Mouse (Mus musculus): ENCODE measurements around the gene Vstm2b. TPM values are rescaled to one million over a fixed set of nuclear protein-coding genes. Genes with fewer than 3 reads are reported as not detected.

The Vstm2b gene
- polyA plus RNA-seq, 1 experiment = not detected

DNA sequence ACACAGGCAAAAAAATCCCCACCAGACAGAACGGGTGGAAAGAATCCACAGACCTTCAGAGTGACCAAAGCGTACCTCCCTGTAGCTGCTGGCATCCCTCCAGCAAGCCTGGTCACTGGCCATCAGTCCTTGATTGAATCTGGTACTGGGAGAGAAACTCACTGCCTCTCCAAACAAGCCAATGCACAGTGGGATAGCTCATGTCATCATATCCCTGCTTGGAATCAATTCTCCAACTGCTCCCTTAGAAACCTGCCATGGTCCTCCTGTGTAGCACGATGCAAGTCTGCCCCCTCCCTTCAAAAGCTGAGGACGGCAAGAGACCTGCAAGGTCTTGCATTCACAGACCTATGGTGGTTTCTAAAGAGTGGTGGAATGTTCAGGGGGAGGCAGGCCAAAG is 1.2 kb upstream of the Vstm2b start:
- no peaks in the 10 kb centered on the region for H3K79me3 ChIP-seq (ENCODE audit: low read depth)
- H3ac ChIP-seq (ENCODE audit: control insufficient read depth, insufficient read length, low read depth) = no peak overlapping the region
- no peak overlapping the region for H3K4me3 ChIP-seq (ENCODE audit: insufficient read depth, poor library complexity, severe bottlenecking)
- no peak for TF ChIP-seq MAX (IDR thresholded peaks at IDR 0.05)
- H3K79me2 ChIP-seq (ENCODE audit: control insufficient read depth, insufficient read depth) = no peaks in the 10 kb centered on the region
- H3K27me3 ChIP-seq (ENCODE audit: control insufficient read depth, insufficient read depth, insufficient read length) = no peaks in the 10 kb centered on the region
- H3K36me3 ChIP-seq (ENCODE audit: control insufficient read depth, insufficient read depth) = no peaks in the 10 kb centered on the region

DNA sequence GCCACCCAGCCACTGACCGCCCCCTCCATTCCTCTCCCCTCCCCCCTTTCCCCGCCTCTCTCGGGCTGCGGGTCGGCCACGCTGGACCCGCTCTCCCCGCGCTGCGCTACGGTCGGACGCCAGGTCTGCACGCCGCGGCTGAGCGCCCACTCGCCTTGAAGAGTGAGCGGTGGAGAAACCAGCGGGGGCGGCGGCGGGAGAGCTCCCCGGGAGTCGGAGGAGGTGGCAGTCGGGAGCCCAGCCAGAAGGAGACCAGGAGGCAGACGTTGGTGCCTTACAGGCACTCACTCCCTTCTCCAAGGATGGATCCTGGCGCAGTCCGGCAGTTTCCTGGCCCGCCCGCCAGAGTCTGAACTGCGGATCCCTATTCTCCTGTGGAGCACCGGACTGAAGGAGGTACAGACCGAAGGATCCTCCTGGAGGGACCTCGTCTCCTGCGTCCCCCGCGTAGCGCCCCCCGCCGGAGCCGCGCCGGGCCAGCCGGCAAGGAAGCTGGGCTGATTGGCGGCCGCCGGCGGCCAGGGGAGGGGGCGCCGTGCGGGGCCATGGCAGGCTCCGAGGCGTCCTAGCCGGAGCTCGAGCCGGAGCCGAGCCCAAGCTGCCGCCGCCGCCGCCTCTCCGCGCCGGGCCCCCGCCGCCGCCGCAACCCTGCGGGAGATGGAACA is 715 bp downstream of the Vstm2b start:
- Histone ChIP-seq H3K27me3 (ENCODE audit: control insufficient read depth, insufficient read depth, insufficient read length) (no peaks in the 10 kb centered on the region), H3K79me2 (ENCODE audit: control insufficient read depth, insufficient read depth) (no peaks in the 10 kb centered on the region), H3K4me3 (ENCODE audit: insufficient read depth, poor library complexity, severe bottlenecking) (no peak overlapping the region), H3K79me3 (ENCODE audit: low read depth) (no peaks in the 10 kb centered on the region), H3K36me3 (ENCODE audit: control insufficient read depth, insufficient read depth) (no peaks in the 10 kb centered on the region), H3ac (ENCODE audit: control insufficient read depth, insufficient read length, low read depth) (no peak overlapping the region)
- no peak for TF ChIP-seq CTCF (IDR thresholded peaks at IDR 0.05; ENCODE audit: control insufficient read depth, insufficient read depth, insufficient read length)
- no peak for TF ChIP-seq CEBPB (IDR thresholded peaks at IDR 0.05; ENCODE audit: low read depth)
- TF ChIP-seq USF1 (IDR thresholded peaks at IDR 0.05; ENCODE audit: low read depth) = no peak

DNA sequence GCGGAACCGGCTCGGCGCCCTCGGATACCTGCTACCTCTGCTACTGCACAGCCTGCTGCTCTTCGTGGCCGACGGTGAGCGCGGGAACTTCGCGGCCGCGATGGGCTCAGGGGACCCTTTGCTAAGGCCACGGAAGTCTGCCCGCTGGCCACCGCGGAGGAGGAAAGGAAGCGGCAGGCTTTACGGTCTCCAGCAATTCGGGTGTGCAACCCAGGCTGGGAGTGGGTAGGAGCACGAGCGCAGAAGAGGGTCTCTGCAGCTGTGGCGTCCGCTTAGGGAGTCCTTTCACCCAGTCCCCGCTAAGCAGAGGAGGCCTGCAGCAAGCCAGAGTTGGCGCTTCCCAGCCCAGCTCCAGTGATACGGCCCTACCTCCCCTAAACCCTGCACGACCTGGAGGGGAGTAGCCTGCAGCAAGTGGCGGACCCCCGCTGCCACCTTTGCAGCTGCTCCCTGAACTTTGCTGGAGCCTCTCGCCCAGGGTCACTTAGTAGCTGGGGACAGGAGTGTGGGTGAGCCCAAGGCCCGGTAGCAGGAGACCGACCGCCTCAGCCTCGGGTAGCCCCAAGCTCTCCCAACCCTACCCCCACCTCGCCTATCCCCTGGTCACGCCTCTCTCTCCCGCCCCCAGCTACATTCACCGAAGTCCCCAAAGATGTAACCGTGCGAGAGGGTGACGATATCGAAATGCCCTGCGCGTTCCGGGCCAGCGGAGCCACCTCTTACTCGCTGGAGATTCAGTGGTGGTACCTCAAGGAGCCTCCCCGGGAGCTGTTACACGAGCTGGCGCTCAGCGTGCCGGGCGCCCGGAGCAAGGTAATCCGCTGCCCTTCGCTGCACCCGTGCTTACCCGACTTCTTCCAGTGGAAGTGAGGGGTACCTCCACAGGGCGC is 1.5 kb downstream of the Vstm2b start:
- H3K79me2 ChIP-seq (ENCODE audit: control insufficient read depth, insufficient read depth) = no peaks in the 10 kb centered on the region
- no peaks in the 10 kb centered on the region for H3K79me3 ChIP-seq (ENCODE audit: low read depth)
- no peak overlapping the region for H3ac ChIP-seq (ENCODE audit: control insufficient read depth, insufficient read length, low read depth)
- H3K27me3 ChIP-seq (ENCODE audit: control insufficient read depth, insufficient read depth, insufficient read length) = no peaks in the 10 kb centered on the region
- TF ChIP-seq FOSL1 (IDR thresholded peaks at IDR 0.05; ENCODE audit: insufficient read depth, low read length, poor library complexity, severe bottlenecking) (no peak), USF1 (IDR thresholded peaks at IDR 0.05; ENCODE audit: low read depth) (no peak), MYOG (IDR thresholded peaks at IDR 0.05; ENCODE audit: control insufficient read depth, extremely low read depth, insufficient read length) (no peak), MYOD1 (IDR thresholded peaks at IDR 0.05; ENCODE audit: control insufficient read depth, insufficient read length, low read depth) (no peak), MAX (IDR thresholded peaks at IDR 0.05) (no peak), CEBPB (IDR thresholded peaks at IDR 0.05; ENCODE audit: low read depth) (no peak)
- H3K4me3 ChIP-seq (ENCODE audit: insufficient read depth, poor library complexity, severe bottlenecking) = no peak overlapping the region
- no peaks in the 10 kb centered on the region for H3K36me3 ChIP-seq (ENCODE audit: control insufficient read depth, insufficient read depth)

DNA sequence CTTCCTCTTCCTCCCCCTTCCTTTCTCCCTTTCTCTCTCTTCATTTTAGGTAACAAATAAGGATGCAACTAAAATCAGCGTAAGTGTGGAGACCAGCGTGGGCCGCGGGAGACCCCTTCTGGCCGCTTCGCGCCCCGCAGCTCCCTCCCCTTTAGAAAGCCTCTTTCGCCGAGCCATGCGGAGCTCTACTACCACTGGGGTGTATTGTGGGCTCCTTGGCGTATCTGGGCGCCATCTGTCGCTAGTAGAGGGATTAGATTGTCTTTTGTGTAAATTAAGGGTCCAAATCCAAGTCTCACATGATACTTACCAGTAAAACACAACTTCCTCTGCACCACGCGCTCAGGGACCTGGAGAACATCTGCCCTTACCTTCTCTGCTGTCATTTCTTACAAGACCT is 3.1 kb downstream of the Vstm2b start:
- Histone ChIP-seq H3ac (ENCODE audit: control insufficient read depth, insufficient read length, low read depth) (no peak overlapping the region), H3K4me3 (ENCODE audit: insufficient read depth, poor library complexity, severe bottlenecking) (no peak overlapping the region), H3K79me2 (ENCODE audit: control insufficient read depth, insufficient read depth) (no peaks in the 10 kb centered on the region), H3K27me3 (ENCODE audit: control insufficient read depth, insufficient read depth, insufficient read length) (no peaks in the 10 kb centered on the region), H3K36me3 (ENCODE audit: control insufficient read depth, insufficient read depth) (no peaks in the 10 kb centered on the region), H3K79me3 (ENCODE audit: low read depth) (no peaks in the 10 kb centered on the region)
- TF ChIP-seq FOSL1 (IDR thresholded peaks at IDR 0.05; ENCODE audit: insufficient read depth, low read length, poor library complexity, severe bottlenecking) (no peak), CEBPB (IDR thresholded peaks at IDR 0.05; ENCODE audit: low read depth) (no peak), MYOG (IDR thresholded peaks at IDR 0.05; ENCODE audit: control insufficient read depth, extremely low read depth, insufficient read length) (no peak), MYOD1 (IDR thresholded peaks at IDR 0.05; ENCODE audit: control insufficient read depth, insufficient read length, low read depth) (no peak), MAX (IDR thresholded peaks at IDR 0.05) (no peak), USF1 (IDR thresholded peaks at IDR 0.05; ENCODE audit: low read depth) (no peak), CTCF (IDR thresholded peaks at IDR 0.05; ENCODE audit: control insufficient read depth, insufficient read depth, insufficient read length) (no peak)

DNA sequence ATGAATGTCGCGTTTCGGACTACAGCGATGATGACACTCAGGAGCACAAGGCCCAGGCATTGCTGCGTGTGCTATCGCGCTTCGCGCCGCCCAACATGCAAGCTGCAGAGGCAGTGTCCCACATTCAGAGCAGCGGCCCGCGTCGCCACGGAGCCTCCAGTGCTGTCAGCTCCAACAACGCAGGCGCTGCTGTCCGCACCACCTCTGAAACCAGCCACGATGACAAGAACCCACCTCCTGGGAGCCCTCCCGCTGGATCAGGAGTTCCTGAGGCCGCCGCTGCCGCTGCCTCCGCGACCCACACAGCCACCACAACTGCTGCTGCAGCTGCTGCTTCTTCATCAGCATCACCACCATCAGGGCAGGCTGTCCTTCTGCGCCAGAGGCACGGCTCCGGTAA is 4.4 kb downstream of the Vstm2b start:
- no peak for TF ChIP-seq CTCF (IDR thresholded peaks at IDR 0.05; ENCODE audit: control insufficient read depth, insufficient read depth, insufficient read length)
- TF ChIP-seq MYOG (IDR thresholded peaks at IDR 0.05; ENCODE audit: control insufficient read depth, extremely low read depth, insufficient read length) = no peak
- no peak for TF ChIP-seq CEBPB (IDR thresholded peaks at IDR 0.05; ENCODE audit: low read depth)
- H3K4me3 ChIP-seq (ENCODE audit: insufficient read depth, poor library complexity, severe bottlenecking) = no peak overlapping the region
- H3K79me3 ChIP-seq (ENCODE audit: low read depth) = no peaks in the 10 kb centered on the region
- H3K79me2 ChIP-seq (ENCODE audit: control insufficient read depth, insufficient read depth) = no peaks in the 10 kb centered on the region
- H3K36me3 ChIP-seq (ENCODE audit: control insufficient read depth, insufficient read depth) = no peaks in the 10 kb centered on the region
- no peak overlapping the region for H3ac ChIP-seq (ENCODE audit: control insufficient read depth, insufficient read length, low read depth)
- no peaks in the 10 kb centered on the region for H3K27me3 ChIP-seq (ENCODE audit: control insufficient read depth, insufficient read depth, insufficient read length)

DNA sequence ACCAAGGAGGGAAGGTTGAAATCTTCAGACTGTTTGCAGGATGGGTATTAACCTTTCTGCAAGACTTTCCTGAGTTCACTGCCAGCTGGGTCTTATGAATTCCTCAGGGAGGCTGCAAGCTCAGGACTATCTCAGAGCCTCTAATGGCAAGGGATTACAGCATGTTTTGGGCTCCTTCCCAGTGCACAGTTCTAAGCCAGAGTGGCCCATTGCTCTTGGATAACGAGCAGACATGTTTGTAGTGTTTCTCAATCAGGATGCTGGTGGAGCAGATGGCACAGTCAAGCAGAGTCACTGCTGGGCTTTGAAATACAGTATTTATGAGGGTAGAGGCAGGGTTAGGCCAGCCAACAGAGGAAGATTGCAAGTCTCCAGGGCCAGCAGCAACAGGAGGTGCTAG is 8.4 kb downstream of the Vstm2b start:
- H3K36me3 ChIP-seq (ENCODE audit: control insufficient read depth, insufficient read depth) = no peaks in the 10 kb centered on the region

More for the DNA sequence above, 8.4 kb downstream of the Vstm2b start:
- H3K4me3 ChIP-seq (ENCODE audit: insufficient read depth, poor library complexity, severe bottlenecking) = no peak overlapping the region
- no peaks in the 10 kb centered on the region for H3K27me3 ChIP-seq (ENCODE audit: control insufficient read depth, insufficient read depth, insufficient read length)
- H3ac ChIP-seq (ENCODE audit: control insufficient read depth, insufficient read length, low read depth) = no peak overlapping the region
- H3K79me2 ChIP-seq (ENCODE audit: control insufficient read depth, insufficient read depth) = no peaks in the 10 kb centered on the region
- TF ChIP-seq USF1 (IDR thresholded peaks at IDR 0.05; ENCODE audit: low read depth) (no peak), MYOD1 (IDR thresholded peaks at IDR 0.05; ENCODE audit: control insufficient read depth, insufficient read length, low read depth) (no peak), MYOG (IDR thresholded peaks at IDR 0.05; ENCODE audit: control insufficient read depth, extremely low read depth, insufficient read length) (no peak), FOSL1 (IDR thresholded peaks at IDR 0.05; ENCODE audit: insufficient read depth, low read length, poor library complexity, severe bottlenecking) (no peak), CEBPB (IDR thresholded peaks at IDR 0.05; ENCODE audit: low read depth) (no peak), CTCF (IDR thresholded peaks at IDR 0.05; ENCODE audit: control insufficient read depth, insufficient read depth, insufficient read length) (no peak), MAX (IDR thresholded peaks at IDR 0.05) (no peak)
- H3K79me3 ChIP-seq (ENCODE audit: low read depth) = no peaks in the 10 kb centered on the region
